Mouse (Mus musculus) layer of hippocampus, adult 9-10 months (tissue): ENCODE measurements around the gene Ptgfr.

Source experiments
- DNase-seq: peaks from one replicate; pipeline ENCODE4 v3.0.0; 2022; ENCODE audit warnings: low spot score

Gene Ptgfr

DNA sequence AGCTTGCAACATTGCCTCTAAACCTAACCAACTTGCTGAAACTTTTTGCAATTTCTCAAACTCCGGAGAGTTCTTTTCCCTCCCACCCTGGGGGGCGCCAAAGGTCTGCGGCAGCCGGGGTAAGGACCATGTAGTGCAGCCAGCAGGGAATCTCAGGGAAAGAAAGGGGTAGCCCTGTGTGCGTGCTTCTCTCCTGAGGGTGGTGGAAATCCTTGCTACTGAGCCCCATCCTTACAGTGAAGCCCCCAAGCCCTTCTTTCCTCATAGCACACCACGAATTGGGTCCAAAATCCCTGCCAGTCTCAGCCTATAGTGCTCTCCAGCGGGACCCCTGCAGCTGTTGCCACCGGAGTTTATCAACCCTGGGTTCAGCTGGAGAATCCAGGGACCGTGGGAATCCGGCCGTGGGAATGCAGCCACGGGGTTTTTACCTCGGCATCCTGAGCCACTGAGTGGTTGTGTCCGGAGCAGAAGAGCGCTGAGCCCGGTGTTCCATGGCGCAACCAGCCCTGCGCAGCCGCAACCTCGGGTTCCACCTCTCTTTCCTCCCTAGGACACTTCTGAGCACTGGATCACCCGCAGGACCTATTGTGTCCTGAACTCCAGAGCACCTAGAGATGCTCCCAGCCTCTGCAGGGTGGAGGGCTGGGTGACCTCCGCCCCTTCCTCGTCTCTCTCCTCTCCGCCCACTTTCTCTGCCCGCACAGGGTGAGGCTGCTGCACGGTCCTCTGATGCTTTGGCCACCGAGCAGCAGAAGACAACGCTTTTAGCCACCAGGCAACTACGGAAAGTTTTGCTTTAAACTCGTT lies at the start of gene Ptgfr:
Ptgfr (minus strand) TSS at position 760 of the 810 bp plus-strand sequence.
- DNase-seq = no peak

DNA sequence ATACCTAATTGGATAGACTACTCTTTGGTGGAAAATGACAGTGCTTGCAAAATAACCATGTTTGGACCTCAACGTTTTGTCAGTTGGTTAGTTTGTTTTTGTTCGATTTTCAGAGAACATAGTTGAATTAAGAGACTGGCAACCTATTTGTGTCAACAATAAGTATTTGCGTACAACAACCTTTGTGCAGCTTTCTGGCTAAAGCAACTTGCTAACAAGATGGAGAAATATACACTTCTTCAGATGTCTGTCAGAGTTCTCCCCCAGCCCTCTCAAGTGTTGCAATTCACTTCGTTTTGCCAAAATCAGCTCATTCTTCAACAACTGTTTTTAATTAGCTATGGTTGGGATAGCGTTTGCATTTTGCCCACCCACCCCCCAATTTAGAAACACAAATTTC lies 46.5 kb upstream of the Ptgfr start:
- DNase-seq = no peak

GRCm38 (mm10) chr3:151879981-151880380 lies 42.6 kb upstream of the Ptgfr start:
- DNase-seq = no peak

GRCm38 (mm10) chr3:151868970-151869369 lies 31.5 kb upstream of the Ptgfr start:
- no peak for DNase-seq

DNA sequence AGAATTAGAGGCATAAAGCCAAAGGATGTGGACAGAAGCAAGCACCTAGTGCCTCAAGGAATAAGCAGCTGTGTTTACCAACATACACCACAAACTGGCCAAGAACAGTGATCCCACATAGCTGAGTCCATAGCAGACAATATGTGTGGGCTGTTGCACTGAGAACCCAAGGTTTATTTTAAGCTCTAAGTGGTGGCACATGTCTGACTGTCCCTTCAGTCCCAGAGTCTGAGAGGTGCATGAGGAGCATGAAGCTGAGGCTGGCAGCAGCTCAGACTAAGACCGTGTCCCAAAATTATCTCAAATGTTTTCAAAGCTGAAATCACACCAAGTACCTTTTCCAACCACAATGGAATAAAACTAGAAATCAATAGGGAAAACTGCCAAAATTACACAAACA lies 13.9 kb upstream of the Ptgfr start:
- DNase-seq = no peak

DNA sequence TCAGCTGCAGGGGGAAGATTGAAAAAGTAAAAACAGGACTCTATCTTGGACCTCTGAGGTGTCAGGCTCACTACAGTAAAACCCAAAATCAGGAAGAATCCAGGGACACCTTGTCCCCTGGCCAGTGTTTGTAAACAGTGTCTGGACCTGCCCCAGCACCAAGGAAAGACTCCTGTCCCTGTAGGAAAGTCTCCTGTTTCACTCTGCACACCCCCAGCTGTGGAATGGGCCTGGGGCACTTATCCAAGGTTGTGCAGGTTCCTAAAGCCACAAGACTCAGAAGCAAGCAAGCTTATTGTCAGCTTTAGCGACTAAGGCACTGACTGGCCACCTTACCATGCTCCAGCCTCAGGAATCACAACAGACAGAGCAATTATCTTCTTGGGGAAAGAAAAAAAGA lies 13.2 kb upstream of the Ptgfr start:
- DNase-seq = no peak

DNA sequence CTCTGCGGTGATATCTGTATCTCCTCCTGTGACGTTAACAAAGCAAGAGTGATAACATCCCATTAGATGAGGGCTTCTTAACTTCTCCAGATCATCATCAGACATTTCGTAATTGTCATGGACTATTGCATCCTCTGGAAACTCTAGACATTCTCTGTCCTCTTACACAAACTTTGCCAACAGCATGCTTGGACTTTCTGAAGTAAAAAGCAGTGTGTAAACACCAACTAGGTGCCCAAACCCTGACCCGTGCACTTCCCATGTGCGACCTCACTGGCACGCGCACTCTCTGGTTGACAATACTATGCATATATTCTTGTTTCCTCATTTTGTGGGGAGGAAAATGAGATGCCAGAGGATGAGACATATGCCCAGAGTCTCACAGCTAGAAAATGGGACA lies 8.9 kb upstream of the Ptgfr start:
- DNase-seq = no peak

DNA sequence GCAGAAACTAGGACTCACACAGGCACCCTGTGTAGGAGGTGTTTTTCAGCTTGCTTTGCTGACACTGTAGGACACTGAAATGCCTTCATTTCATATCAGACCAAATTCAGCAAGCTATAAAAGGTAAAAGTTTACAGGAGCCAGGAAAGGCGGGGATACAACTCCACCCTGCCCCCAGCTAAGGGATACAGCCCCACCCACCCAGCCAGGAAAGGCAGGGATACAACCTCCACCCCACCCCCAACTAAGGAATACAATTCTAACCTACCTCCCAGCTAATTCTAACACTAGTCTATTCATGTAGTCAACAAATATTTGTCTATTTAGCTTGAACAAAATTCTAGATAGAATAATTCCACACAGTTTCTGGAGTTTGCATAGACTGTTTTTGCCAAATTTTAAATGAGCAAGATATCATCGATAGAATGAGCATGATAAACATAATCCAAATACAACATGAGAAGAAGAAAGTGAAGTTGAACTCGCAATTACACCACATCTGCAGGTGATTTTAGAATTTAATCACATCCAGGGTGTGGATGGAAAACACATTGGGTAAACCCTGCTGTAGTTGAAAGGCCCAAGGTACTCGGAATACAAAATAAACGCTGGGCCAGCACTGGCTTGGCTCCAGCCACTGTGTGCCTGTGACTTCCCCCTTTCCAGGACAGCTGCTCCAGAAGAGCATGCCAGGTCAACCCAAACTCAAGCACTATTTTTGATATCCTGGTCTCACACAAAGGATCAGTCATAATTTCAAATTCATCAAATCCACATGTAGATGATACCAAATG lies 7.1 kb upstream of the Ptgfr start:
- DNase-seq = no peak

DNA sequence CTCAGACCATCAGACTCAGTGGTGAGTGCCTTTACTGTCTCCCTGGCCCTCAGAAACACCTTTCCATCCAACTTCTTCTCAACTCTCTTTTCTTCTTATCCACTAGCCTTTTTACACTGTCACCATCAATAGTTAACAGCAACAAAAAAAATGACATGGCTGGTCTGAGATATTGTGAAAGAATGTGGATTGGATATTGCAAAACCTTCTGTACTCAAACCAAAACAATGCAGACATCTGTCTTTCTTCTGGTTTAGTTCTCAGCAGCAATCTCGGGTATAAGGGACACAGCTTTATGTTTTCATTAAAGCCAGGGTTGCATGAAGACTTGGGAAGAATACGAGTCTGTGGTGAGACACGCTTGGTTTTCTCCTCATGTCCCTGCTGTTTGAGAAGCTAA lies 3.3 kb upstream of the Ptgfr start:
- no peak for DNase-seq

- DNase-seq = no peak
Measured at GRCm38 (mm10) chr3:151838372-151838771, 942 bp upstream of the Ptgfr start.

GRCm38 (mm10) chr3:151837749-151838148 lies 319 bp upstream of the Ptgfr start:
- DNase-seq = no peak

- DNase-seq = no peak
Measured at GRCm38 (mm10) chr3:151836451-151836850, 979 bp downstream of the Ptgfr start.

- no peak for DNase-seq
Measured at GRCm38 (mm10) chr3:151835831-151836230, 1.6 kb downstream of the Ptgfr start.

DNA sequence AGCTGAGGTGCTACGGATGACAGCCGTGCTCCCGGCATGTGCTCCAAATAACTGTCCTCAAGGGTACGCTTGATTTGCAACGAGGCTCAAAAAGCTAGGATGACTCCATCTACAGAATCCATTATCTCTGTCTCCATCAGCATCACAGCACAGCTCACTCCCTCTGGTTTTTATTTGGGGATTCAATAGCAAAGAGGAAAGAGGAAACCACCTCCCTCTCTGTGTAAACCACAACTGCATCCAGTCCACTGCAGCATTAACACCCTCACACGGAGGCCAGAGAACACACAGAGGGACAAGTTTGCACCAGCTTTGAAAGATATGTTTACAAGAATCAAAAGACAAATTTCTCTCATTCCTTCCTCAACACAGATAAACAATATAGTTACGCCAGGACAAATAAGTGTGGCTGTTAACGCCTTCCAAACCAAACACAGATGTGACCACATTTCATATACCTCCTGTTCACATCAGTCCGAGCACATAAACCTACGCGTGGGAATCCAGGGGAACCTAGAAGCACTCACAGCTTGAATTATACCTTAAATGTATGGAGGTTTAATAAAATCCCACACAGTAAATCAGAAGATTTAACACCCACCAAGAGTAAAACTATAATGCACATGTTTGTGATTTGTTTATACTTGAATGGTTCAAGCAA lies 9.3 kb downstream of the Ptgfr start:
- DNase-seq = no peak

GRCm38 (mm10) chr3:151819811-151820210 lies 17.6 kb downstream of the Ptgfr start:
- DNase-seq = no peak

- no peak for DNase-seq
Measured at GRCm38 (mm10) chr3:151818265-151818664, 19.2 kb downstream of the Ptgfr start.

- no peak for DNase-seq
Measured at GRCm38 (mm10) chr3:151808613-151809012, 28.8 kb downstream of the Ptgfr start.

DNA sequence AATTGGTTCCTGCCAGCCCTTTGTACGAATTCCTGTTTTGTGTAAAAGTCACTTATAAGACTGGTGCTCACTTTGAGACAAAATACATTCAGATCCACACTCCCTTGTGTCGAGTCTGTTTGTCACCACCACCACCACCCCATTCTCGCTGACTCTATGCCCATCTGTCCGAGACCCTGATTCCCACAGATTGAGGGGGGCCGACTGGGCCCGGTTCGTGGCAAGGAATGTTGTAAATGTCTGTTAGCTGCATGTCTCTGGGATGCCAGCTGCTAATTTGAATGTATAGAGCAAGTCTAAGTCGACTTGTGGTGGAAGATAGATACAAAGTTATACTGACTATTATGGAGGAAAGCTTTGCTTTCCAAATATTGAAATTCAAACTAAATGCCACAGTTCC lies 48.8 kb downstream of the Ptgfr start:
- no peak for DNase-seq

DNA sequence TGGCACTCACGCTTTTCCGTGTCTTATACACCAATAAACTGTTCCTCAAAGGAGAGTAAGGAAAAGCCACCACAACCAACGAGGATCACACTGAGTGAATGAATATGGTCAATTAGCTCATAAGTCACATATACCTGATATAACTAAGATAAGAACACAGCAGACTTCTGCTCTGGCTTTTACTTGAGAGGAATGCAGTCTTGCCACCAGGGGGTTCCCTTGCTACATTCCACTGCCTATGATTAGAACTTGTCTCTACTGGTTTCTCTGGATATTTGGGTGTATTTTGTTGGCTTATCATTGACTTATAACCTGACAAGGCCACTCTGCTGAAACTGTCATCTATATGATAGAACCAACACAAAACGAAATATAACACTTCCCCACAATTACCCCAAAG lies 62.3 kb downstream of the Ptgfr start:
- peak; percentile 31 for DNase-seq

DNA sequence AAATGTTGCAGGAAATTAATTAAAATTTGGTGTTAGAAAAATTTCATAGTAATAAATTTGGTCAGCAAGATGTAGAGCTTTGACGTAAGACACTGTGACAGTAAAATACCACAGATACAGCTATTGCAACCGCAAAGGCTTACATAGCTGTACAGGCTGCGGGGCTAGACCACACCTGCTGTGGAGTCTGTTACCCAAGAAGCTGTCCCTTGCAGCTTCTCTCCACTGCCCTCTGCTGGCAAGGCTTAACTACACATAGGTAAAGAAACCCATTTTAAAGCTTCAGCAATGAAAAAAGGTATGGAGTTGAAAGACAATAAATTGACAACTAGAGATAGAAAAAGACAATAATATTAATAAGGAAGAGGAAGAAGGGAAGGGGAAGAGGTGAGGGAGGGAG lies 66.4 kb downstream of the Ptgfr start:
- DNase-seq = no peak

DNA sequence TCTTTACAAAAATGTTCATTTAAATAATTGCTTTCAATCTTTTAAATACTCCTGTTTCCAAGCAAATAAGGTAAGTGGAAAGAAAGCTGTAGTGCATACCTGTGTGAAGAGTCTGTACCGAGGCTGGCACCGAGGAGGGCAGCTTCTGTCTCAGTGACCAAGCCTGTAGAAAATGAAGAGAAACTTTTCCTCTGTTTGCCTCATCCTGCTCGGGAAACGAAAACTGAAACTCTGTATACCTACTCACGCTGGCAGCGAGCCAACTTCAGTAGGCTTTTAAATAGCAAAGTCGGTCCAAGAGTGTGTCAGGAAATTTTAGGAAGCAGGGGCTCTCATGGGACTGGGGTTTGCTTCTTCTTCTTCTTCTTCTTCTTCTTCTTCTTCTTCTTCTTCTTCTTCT lies 87.7 kb downstream of the Ptgfr start, which contains the start of gene Ifi44:
Ifi44 (minus strand) TSS at position 224 of the 400 bp plus-strand sequence.
- no peak for DNase-seq

DNA sequence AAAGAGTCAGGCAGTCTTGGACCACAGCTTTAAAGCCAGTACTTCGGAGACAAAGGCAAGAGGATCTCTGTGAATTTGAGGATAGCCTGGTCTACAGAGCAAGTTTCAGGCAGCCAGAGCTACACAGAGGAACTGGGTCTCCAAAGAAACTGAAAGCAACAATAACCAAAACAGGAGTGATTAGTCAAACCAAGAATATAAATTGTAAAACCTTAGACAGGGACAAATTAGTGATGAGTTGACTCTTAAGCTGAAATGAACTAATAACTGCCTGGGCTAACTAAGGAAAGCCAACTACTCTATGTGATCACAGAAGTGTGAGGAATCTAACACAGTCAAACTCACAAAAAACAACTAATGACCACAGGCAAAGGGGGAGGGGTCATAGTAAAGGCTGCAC lies 88.9 kb downstream of the Ptgfr start:
- DNase-seq = no peak
